Mouse (Mus musculus) intestine, embryonic 14.5 days (tissue): Measurements from ENCODE around the gene Gm7029. TPM values are rescaled to one million over a fixed set of nuclear protein-coding genes. Genes with fewer than 3 reads are reported as not detected.

ENCODE experiments used
- ATAC-seq: fragments of 200-750 bp; cut with Nextera tagmentation; replicated peaks from 2 replicates; pipeline ENCODE4 v1.8.0; 2017; ENCODE audit warnings: low read depth, moderate number of reproducible peaks, moderate TSS enrichment, moderate library complexity; ENCODE audit not compliant: low FRiP score, low TSS enrichment
- DNase-seq: peaks from one replicate; pipeline ENCODE4 v3.0.0-alpha.2; 2018; ENCODE audit warnings: low spot score
- H3K27ac ChIP-seq: fragments of 300-500 bp; sonication (generic); 2 replicates; pipeline ENCODE4 v1.5.1; 2014; ENCODE audit warnings: low read depth, mild to moderate bottlenecking, control low read depth
- H3K27me3 ChIP-seq: fragments of 300-500 bp; sonication (generic); replicated peaks from 2 replicates; pipeline ENCODE4 v1.6.1; 2014; ENCODE audit warnings: low read length, control low read depth; ENCODE audit not compliant: control insufficient read depth, insufficient read depth
- H3K36me3 ChIP-seq: fragments of 300-500 bp; sonication (generic); 2 replicates; pipeline ENCODE4 v1.6.1; 2014; ENCODE audit warnings: low read length, control low read depth; ENCODE audit not compliant: control insufficient read depth, insufficient read depth
- H3K4me1 ChIP-seq: fragments of 300-500 bp; sonication (generic); replicated peaks from 2 replicates; pipeline ENCODE4 v1.6.1; 2014; ENCODE audit warnings: low read length, control low read depth, mixed read lengths; ENCODE audit not compliant: control insufficient read depth, insufficient read depth
- H3K4me2 ChIP-seq: fragments of 300-500 bp; sonication (generic); 2 replicates; pipeline ENCODE4 v1.6.1; 2014; ENCODE audit warnings: low read length
- H3K4me3 ChIP-seq: fragments of 300-500 bp; sonication (generic); 2 replicates; pipeline ENCODE4 v1.5.1; 2014; ENCODE audit warnings: low read depth, low read length, control low read depth, mixed read lengths
- H3K9ac ChIP-seq: fragments of 300-500 bp; sonication (generic); 2 replicates; pipeline ENCODE4 v1.6.1; 2014; ENCODE audit warnings: mild to moderate bottlenecking, low read length
- H3K9me3 ChIP-seq: fragments of 300-500 bp; sonication (generic); 2 replicates; pipeline ENCODE4 v1.6.1; 2016; ENCODE audit warnings: low read length, control low read depth; ENCODE audit not compliant: control insufficient read depth
- WGBS: fragments of 180-500 bp; shearing (Covaris S2); extraction: QIAGEN DNeasy Blood & Tissue Kit; methylation state at CpG from one replicate; pipeline ENCODE4 v1.1.7; 2014; 5-methylcytosine and 5-hydroxymethylcytosine counted together
- microRNA-seq: library from miRNA; unstranded; fragments of <30 nt; microRNA quantifications from one replicate; pipeline ENCODE4, GENCODE M21; 2016
- polyA plus RNA-seq: library from polyadenylated mRNA; unstranded; fragments of >200 nt; fragmentation: Nextera tagmentation; extraction: Ambion mirVana; gene quantifications from 2 replicates; pipeline ENCODE4 v1.2.1, GENCODE M21; 2014

Gene Gm7029
- polyA plus RNA-seq, 1 experiment from 2014 or later = not detected

DNA sequence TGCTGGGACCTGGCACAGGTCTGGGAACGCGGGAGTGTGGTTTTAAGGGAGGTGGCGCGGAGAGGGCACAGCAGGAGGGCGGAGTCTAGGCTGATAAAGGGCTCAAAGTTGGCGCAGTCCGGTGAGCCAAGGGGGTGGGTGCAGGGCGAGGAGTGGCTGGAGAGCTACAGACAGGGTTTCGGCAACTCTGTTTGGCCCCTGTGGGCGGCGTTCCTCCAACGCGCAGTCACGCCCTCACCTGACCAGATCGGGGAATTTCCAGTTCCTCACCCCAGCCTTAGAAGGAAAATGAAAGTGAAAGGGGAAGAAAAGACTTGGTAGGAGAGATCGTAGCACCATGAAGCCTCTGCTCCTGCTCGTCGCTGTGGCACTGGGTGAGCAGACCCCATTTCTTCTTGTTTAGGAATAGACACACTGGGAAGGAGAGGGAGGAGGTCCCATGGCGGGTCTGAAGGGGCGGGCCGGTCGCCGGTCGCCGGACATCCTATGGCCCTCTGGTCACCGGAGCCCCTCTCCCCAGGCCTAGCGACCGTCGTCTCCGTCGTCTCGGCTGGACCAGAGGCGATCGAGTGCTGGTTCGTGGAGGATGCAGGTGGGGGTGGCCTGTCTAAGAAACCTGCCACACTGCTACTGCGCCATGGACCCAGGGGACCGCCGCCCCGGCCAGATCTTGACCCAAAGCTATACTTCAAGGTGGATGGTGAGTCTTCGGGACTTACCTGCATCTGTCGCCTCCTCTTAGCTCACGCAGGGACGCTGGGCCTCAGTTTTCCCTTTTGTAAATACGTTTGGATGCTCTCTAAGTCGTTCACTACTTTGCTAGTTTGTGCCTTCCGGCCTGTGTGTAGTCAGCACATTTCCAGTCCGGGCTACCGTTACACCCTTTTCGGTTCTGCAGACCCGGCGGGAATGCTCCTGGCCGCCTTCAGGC is 46.0 kb downstream of the Gm7029 start:
- Histone ChIP-seq H3K4me2 (peak overlapping the region; percentile 99), H3K9me3 (no peaks in the 10 kb centered on the region), H3K36me3 (peaks cover 18% of the 10 kb centered on the region), H3K27me3 (no peaks in the 10 kb centered on the region), H3K4me1 (peaks cover 27% of the 10 kb centered on the region), H3K27ac (peak overlapping the region; percentile 51; the same call in 1 of the 2 replicates), H3K4me3 (peak overlapping the region; percentile 67), H3K9ac (peak overlapping the region; percentile 59)
- no peak for ATAC-seq
- 1% methylated on average over 52 of the region's 52 CpGs for WGBS
- peak; percentile 69 for DNase-seq

DNA sequence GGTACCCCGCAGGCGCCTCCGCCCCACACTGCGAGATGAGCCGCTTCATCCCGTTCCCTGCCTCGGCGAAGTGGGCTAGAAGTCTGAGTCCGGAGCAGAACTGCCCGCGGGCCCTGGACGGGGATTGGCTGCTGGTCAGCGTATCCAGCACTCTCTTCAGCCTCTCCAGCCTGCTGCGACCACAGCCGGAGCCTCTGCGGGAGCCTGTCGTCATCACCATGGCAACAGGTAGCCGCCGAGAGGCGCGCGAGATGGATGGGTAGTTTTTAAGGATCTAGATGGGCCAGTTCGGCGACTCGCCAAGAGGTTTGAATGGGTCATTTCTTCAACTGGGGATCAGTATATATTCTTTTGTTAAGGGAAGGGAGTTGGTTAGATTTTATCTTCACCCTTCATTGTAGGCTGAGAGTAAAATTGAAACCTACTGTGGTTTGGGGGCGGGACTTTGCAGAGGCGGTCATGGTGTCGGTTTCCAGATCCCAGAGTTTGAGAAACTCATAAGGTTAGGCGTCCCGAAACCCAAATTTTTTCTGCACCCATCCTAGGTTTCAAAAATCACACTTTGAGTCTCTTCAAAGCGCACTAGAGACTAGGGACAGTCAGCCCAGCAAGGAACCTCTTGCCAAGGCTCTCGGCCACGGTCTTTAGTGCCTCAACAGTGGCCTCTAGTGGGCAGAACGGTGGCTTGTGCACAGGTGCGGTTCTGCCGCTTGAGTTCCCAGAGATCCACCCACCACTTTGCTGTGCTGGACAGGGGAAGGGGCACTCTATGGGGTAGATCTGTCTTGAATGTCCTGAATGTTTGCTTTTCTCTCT is 46.9 kb downstream of the Gm7029 start:
- no peaks in the 10 kb centered on the region for H3K27me3 ChIP-seq
- H3K4me2 ChIP-seq = peak overlapping the region; percentile 99
- ATAC-seq (peak; percentile 30; the same call in 1 of the 2 replicates), DNase-seq (peak; percentile 90)
- H3K4me1 ChIP-seq = peaks cover 20% of the 10 kb centered on the region
- WGBS = under 1% methylated on average over 36 of the region's 36 CpGs
- H3K9ac ChIP-seq = peak overlapping the region; percentile 59
- no peaks in the 10 kb centered on the region for H3K9me3 ChIP-seq
- H3K36me3 ChIP-seq = peaks cover 12% of the 10 kb centered on the region
- H3K4me3 ChIP-seq = peak overlapping the region; percentile 67
- H3K27ac ChIP-seq = peak overlapping the region; percentile 51; the same call in 1 of the 2 replicates

DNA sequence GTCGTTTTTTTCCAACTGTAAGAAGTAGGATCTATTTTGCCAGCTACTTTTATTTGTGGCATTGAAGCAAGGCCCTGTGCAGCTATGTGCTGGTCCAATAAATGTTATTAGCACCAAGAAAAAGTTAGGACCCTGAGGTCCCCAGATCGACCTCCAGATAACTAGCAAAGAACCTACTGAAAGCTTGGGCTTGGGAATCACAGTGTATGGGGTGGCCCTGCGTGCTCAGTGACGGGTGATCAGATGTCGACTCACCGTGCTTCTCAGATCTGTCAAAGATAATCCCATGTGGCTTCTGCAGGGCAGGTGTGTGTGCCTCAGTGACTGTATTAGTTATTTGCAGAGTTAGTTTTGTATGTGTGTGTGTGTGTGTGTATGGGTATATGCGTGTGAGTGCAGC is 47.7 kb downstream of the Gm7029 start:
- H3K4me1 ChIP-seq = peaks cover 20% of the 10 kb centered on the region
- no peak for DNase-seq
- no peak overlapping the region for H3K4me3 ChIP-seq
- no peaks in the 10 kb centered on the region for H3K9me3 ChIP-seq
- no peak overlapping the region for H3K27ac ChIP-seq
- H3K9ac ChIP-seq = no peak overlapping the region
- H3K36me3 ChIP-seq = peaks cover 12% of the 10 kb centered on the region
- H3K27me3 ChIP-seq = no peaks in the 10 kb centered on the region
- ATAC-seq = no peak
- H3K4me2 ChIP-seq = no peak overlapping the region
- 84% methylated on average over 7 of the region's 7 CpGs for WGBS

Small RNA genes within 50 kb of the gene (microRNA-seq; reads per million reads assigned to microRNA genes)
- not detected for gene Gm27740

Other genes with a start within 250 kb of the Gm7029 start
- gene Zfp414, start 244.7 kb upstream of the Gm7029 start, polyA plus RNA-seq = 72.6 and 81.8 TPM in 2 replicates
- 0.39 and 0.97 TPM in 2 replicates for gene Pram1, start 235.8 kb upstream of the Gm7029 start, polyA plus RNA-seq
- gene Hnrnpm, start 187.0 kb upstream of the Gm7029 start, polyA plus RNA-seq = 309 and 366 TPM in 2 replicates
- gene March2, start 155.2 kb upstream of the Gm7029 start, polyA plus RNA-seq = 47.0 and 47.2 TPM in 2 replicates
- gene Rab11b, start 113.3 kb upstream of the Gm7029 start, polyA plus RNA-seq = 209 and 261 TPM in 2 replicates
- 18.0 and 22.0 TPM in 2 replicates for gene Angptl4, start 92.0 kb upstream of the Gm7029 start, polyA plus RNA-seq
- 28.0 and 28.8 TPM in 2 replicates for gene Kank3, start 63.3 kb upstream of the Gm7029 start, polyA plus RNA-seq
- 1,343 and 1,538 TPM in 2 replicates for gene Rps28, start 49.3 kb upstream of the Gm7029 start, polyA plus RNA-seq
- gene Ndufa7, start 49.3 kb upstream of the Gm7029 start, polyA plus RNA-seq = 589 and 606 TPM in 2 replicates
- gene Cd320, start 30.7 kb upstream of the Gm7029 start, polyA plus RNA-seq = 77.8 and 86.7 TPM in 2 replicates
- gene Kifc1, start 16.8 kb downstream of the Gm7029 start, polyA plus RNA-seq = 6.7 and 9.4 TPM in 2 replicates
- gene Platr17, start 31.3 kb downstream of the Gm7029 start, polyA plus RNA-seq = 0.23 TPM in 2 replicates
- 41.8 and 42.7 TPM in 2 replicates for gene Daxx, start 35.6 kb downstream of the Gm7029 start, polyA plus RNA-seq
- 32.3 and 32.5 TPM in 2 replicates for gene Tapbp, start 42.1 kb downstream of the Gm7029 start, polyA plus RNA-seq
- gene Zbtb22, start 42.1 kb downstream of the Gm7029 start, polyA plus RNA-seq = 9.4 and 9.8 TPM in 2 replicates
- gene Rgl2, start 55.7 kb downstream of the Gm7029 start, polyA plus RNA-seq = 31.3 and 34.5 TPM in 2 replicates
- 163 and 175 TPM in 2 replicates for gene Pfdn6, start 66.5 kb downstream of the Gm7029 start, polyA plus RNA-seq
- 28.6 and 31.8 TPM in 2 replicates for gene Wdr46, start 66.8 kb downstream of the Gm7029 start, polyA plus RNA-seq
- gene B3galt4, start 77.7 kb downstream of the Gm7029 start, polyA plus RNA-seq = 3.7 and 4.9 TPM in 2 replicates
- gene Vps52, start 82.0 kb downstream of the Gm7029 start, polyA plus RNA-seq = 32.4 and 35.3 TPM in 2 replicates
- gene Rps18, start 82.2 kb downstream of the Gm7029 start, polyA plus RNA-seq = 2,375 and 2,437 TPM in 2 replicates
- gene H2-K1, start 126.5 kb downstream of the Gm7029 start, polyA plus RNA-seq = 105 and 137 TPM in 2 replicates
- gene Ring1, start 150.8 kb downstream of the Gm7029 start, polyA plus RNA-seq = 4.4 and 5.9 TPM in 2 replicates
- gene H2-Ke6, start 154.2 kb downstream of the Gm7029 start, polyA plus RNA-seq = 49.7 and 53.6 TPM in 2 replicates
- gene Slc39a7, start 157.8 kb downstream of the Gm7029 start, polyA plus RNA-seq = 86.4 and 89.5 TPM in 2 replicates
- 21.5 and 28.5 TPM in 2 replicates for gene Rxrb, start 158.0 kb downstream of the Gm7029 start, polyA plus RNA-seq
- gene Col11a2, start 165.6 kb downstream of the Gm7029 start, polyA plus RNA-seq = 0.44 and 0.66 TPM in 2 replicates
- gene H2-Oa, start 218.5 kb downstream of the Gm7029 start, polyA plus RNA-seq = 0.75 and 1.1 TPM in 2 replicates
- 11.0 and 13.5 TPM in 2 replicates for gene H2-DMa, start 245.7 kb downstream of the Gm7029 start, polyA plus RNA-seq
- gene Brd2, start 248.8 kb downstream of the Gm7029 start, polyA plus RNA-seq = 124 and 144 TPM in 2 replicates